Mouse (Mus musculus) neutrophil, adult 5-6 weeks (primary cell): Measurements from ENCODE around the gene Gm42878. TPM values are rescaled to one million over a fixed set of nuclear protein-coding genes. Genes with fewer than 3 reads are reported as not detected.

Source experiments
- ATAC-seq: fragments of 151-379, 151-347 bp; 2 replicates; pipeline ENCODE4 v1.8.0; 2017; ENCODE audit warnings: mild to moderate bottlenecking, moderate TSS enrichment; ENCODE audit not compliant: insufficient number of reproducible peaks, poor library complexity, low FRiP score, severe bottlenecking; ENCODE audit errors: extremely low read depth
- total RNA-seq: library from RNA; stranded (forward); fragments of 200-1000 nt; gene quantifications from 2 replicates; pipeline ENCODE4 v1.2.3, GENCODE M21; 2017

Gm42878 gene
- total RNA-seq, 1 experiment from 2014 or later = not detected

- ATAC-seq = no peak
These were observed 26.3 kb downstream of the Gm42878 start for GRCm38 (mm10) chr5:121518983-121519382.

GRCm38 (mm10) chr5:121510009-121510408, 35.3 kb downstream of the Gm42878 start:
- no peak for ATAC-seq

GRCm38 (mm10) chr5:121506846-121507245, 38.4 kb downstream of the Gm42878 start:
- ATAC-seq = no peak

GRCm38 (mm10) chr5:121503231-121503630, 42.1 kb downstream of the Gm42878 start, which contains the start of gene Adam1b:
Gene Adam1b (minus strand): TSS chr5:121503435.
- no peak for ATAC-seq

- peak; percentile 53; the same call in 1 of the 2 replicates for ATAC-seq
These were observed 43.8 kb downstream of the Gm42878 start for GRCm38 (mm10) chr5:121501424-121501996.

- ATAC-seq = peak; percentile 27; the same call in 1 of the 2 replicates
These were observed 44.6 kb downstream of the Gm42878 start for GRCm38 (mm10) chr5:121500719-121501118.

GRCm38 (mm10) chr5:121493305-121493704, 52.0 kb downstream of the Gm42878 start:
- no peak for ATAC-seq

- ATAC-seq = no peak
These were observed 60.5 kb downstream of the Gm42878 start for GRCm38 (mm10) chr5:121484801-121485200.

GRCm38 (mm10) chr5:121477680-121478079, 67.6 kb downstream of the Gm42878 start:
- peak; percentile 78 for ATAC-seq

GRCm38 (mm10) chr5:121476040-121476439, 69.2 kb downstream of the Gm42878 start:
- ATAC-seq = no peak

GRCm38 (mm10) chr5:121474610-121475009, 70.7 kb downstream of the Gm42878 start:
- no peak for ATAC-seq

- no peak for ATAC-seq
These were observed 72.9 kb downstream of the Gm42878 start for GRCm38 (mm10) chr5:121472411-121472810.

GRCm38 (mm10) chr5:121469566-121469965, 75.7 kb downstream of the Gm42878 start:
- no peak for ATAC-seq

Other genes starting within 250 kb of the Gm42878 start
- gene Trafd1, start 159.8 kb downstream of the Gm42878 start, total RNA-seq = 106 and 111 TPM in 2 replicates
- gene Naa25, start 147.5 kb downstream of the Gm42878 start, total RNA-seq = 31.0 and 34.3 TPM in 2 replicates
- gene Tmem116, start 93.6 kb downstream of the Gm42878 start, total RNA-seq = 0.35 and 0.86 TPM in 2 replicates
- 362 and 399 TPM in 2 replicates for gene Erp29, start 93.0 kb downstream of the Gm42878 start, total RNA-seq
- gene Adam1b, start 42.0 kb downstream of the Gm42878 start, total RNA-seq = not detected in 2 replicates
- 13.8 and 14.0 TPM in 2 replicates for gene Adam1a, start within 50 bp of the Gm42878 start, total RNA-seq
- gene Mapkapk5, start 423 bp upstream of the Gm42878 start, total RNA-seq = 149 and 179 TPM in 2 replicates
- 253 and 275 TPM in 2 replicates for gene Aldh2, start 48.3 kb upstream of the Gm42878 start, total RNA-seq
- 7.3 and 8.2 TPM in 2 replicates for gene Acad12, start 73.5 kb upstream of the Gm42878 start, total RNA-seq
- gene Acad10, start 115.0 kb upstream of the Gm42878 start, total RNA-seq = 3.1 and 4.1 TPM in 2 replicates
- 90.0 and 97.5 TPM in 2 replicates for gene Brap, start 115.1 kb upstream of the Gm42878 start, total RNA-seq
- 62.5 and 75.6 TPM in 2 replicates for gene Atxn2, start 165.9 kb upstream of the Gm42878 start, total RNA-seq